Comparison of ENCODE assay signal across 9 mouse cellular contexts in the genomic region with DNA sequence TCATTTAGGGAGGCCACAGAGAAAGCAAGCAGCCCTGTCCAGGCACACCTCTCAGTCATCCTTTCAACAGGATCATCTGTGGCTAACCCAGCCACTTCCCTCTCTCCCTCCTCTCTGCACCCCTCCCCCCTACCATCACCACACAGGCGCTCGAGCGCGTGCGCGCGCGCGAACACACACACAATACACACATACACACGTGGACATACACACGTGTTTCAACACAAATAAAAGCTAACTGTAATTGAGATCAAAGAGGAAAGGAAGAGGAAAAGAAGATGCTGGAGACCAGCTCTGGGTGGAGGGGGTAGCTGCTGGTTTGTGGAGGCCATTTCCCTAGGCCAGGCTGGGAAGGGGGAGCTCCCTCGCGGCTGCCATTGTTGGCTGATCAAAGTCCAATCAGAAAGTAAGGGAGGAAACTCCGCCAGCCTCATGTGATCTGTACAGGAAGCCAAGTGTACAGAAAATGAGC.
DNase-seq lines count a peak whose midpoint lies in the region; ATAC-seq and TF ChIP-seq lines count a peak whose summit lies in the region.
"Had no signal": no experiment of that assay in that cellular context is flagged by ENCODE, and none has a peak within 500 bp of the region (broad histone marks: within the 10 kb centered on the region; RNA-seq: fewer than 3 reads in every experiment).

No protein-coding gene starts in this region.

- H3K27ac ChIP-seq in hindbrain, embryonic 11.5 days (ENCODE audit: low read depth, low read length) = peak overlapping the region; percentile 84
- peak overlapping the region; percentile 22; the same call in 1 of the 2 replicates for H3K27ac ChIP-seq in limb, embryonic 13.5 days
- peak overlapping the region; percentile 67 for H3K27ac ChIP-seq in neural tube, embryonic 14.5 days (ENCODE audit: low read depth, low read length)

- peaks cover 8% of the 10 kb centered on the region for H3K4me1 ChIP-seq in lung, adult 2 months (ENCODE audit: control insufficient read depth, insufficient read depth, low read length)
- peaks cover 23% of the 10 kb centered on the region for H3K4me1 ChIP-seq in hindbrain, embryonic 11.5 days (replicated peaks; ENCODE audit: control insufficient read depth, insufficient read depth, low read length)
- peaks cover 57% of the 10 kb centered on the region for H3K4me1 ChIP-seq in limb, embryonic 13.5 days
- peaks cover 54% of the 10 kb centered on the region for H3K4me1 ChIP-seq in neural tube, embryonic 14.5 days (ENCODE audit: control insufficient read depth, insufficient read depth, low read length)

- H3K36me3 ChIP-seq in hindbrain, embryonic 11.5 days (ENCODE audit: control insufficient read depth, insufficient read depth, low read length) = no peaks in the 10 kb centered on the region
- no peaks in the 10 kb centered on the region; the same call in 1 of the 2 replicates for H3K36me3 ChIP-seq in limb, embryonic 13.5 days
- no peaks in the 10 kb centered on the region for H3K36me3 ChIP-seq in neural tube, embryonic 14.5 days (ENCODE audit: control insufficient read depth, insufficient read depth, low read length)

- peak overlapping the region; percentile 35 for H3K4me2 ChIP-seq in hindbrain, embryonic 11.5 days (replicated peaks; ENCODE audit: low read depth, low read length)
- H3K4me2 ChIP-seq in limb, embryonic 13.5 days (replicated peaks) = peak overlapping the region; percentile 37
- peak overlapping the region; percentile 49 for H3K4me2 ChIP-seq in neural tube, embryonic 14.5 days (ENCODE audit: low read depth, low read length)

- TF ChIP-seq CTCF in lung, adult 2 months (IDR thresholded peaks at IDR 0.05; ENCODE audit: insufficient read depth, low read length) = no peak

- no peaks in the 10 kb centered on the region for H3K27me3 ChIP-seq in hindbrain, embryonic 11.5 days (ENCODE audit: control insufficient read depth, insufficient read depth, low read length)
- H3K27me3 ChIP-seq in limb, embryonic 13.5 days = peaks cover 21% of the 10 kb centered on the region
- no peaks in the 10 kb centered on the region for H3K27me3 ChIP-seq in neural tube, embryonic 14.5 days (ENCODE audit: control insufficient read depth, insufficient read depth, low read length)
- H3K27me3 ChIP-seq: Patski had no signal

- H3K9ac ChIP-seq in hindbrain, embryonic 11.5 days (ENCODE audit: low read depth, low read length) = peak overlapping the region; percentile 3
- H3K9ac ChIP-seq in limb, embryonic 13.5 days = no peak overlapping the region
- H3K9ac ChIP-seq in neural tube, embryonic 14.5 days (replicated peaks; ENCODE audit: low read depth, low read length) = no peak overlapping the region

- DNase-seq in lung, adult 2 months = no peak
- no peak for DNase-seq in lung, adult 18-20 months
- DNase-seq in hindbrain, embryonic 11.5 days (ENCODE audit: low spot score) = peak; percentile 78
- DNase-seq in adrenal gland, postnatal 4 days (ENCODE audit: low spot score in 2 of 2) = no peak
- no peak for DNase-seq in layer of hippocampus, postnatal 25 days (ENCODE audit: extremely low spot score in 1 of 2, low spot score in 1 of 2)
- DNase-seq in testis, postnatal 10 days (ENCODE audit: low spot score) = no peak

- no peaks in the 10 kb centered on the region for H3K9me3 ChIP-seq in hindbrain, embryonic 11.5 days (ENCODE audit: control insufficient read depth, low read length)
- H3K9me3 ChIP-seq in limb, embryonic 13.5 days = no peaks in the 10 kb centered on the region
- H3K9me3 ChIP-seq in neural tube, embryonic 14.5 days (ENCODE audit: control insufficient read depth, low read length) = no peaks in the 10 kb centered on the region

- TF ChIP-seq POLR2A in lung, adult 2 months (IDR thresholded peaks at IDR 0.05; ENCODE audit: borderline replicate concordance, extremely low read depth, low read depth, low read length) = no peak

- peak; percentile 64 for ATAC-seq in hindbrain, embryonic 11.5 days (ENCODE audit: low FRiP score)
- ATAC-seq in limb, embryonic 13.5 days (ENCODE audit: low FRiP score, low read depth) = no peak
- ATAC-seq in neural tube, embryonic 14.5 days (ENCODE audit: low read depth) = peak; percentile 38; the same call in 1 of the 2 replicates
- ATAC-seq: Patski had no signal

- H3K4me3 ChIP-seq in lung, adult 2 months (replicated peaks; ENCODE audit: extremely low read depth, low read depth, low read length) = peak overlapping the region; percentile 48
- peak overlapping the region; percentile 3; the same call in 1 of the 2 replicates for H3K4me3 ChIP-seq in hindbrain, embryonic 11.5 days (ENCODE audit: low read depth, low read length)
- H3K4me3 ChIP-seq in limb, embryonic 13.5 days = peak overlapping the region; percentile 10; the same call in 1 of the 2 replicates
- H3K4me3 ChIP-seq in neural tube, embryonic 14.5 days (ENCODE audit: low read depth, low read length) = peak overlapping the region; percentile 15; the same call in 1 of the 2 replicates

- 32% methylated on average over 14 of the region's 14 CpGs for WGBS in lung, adult 2 months
- WGBS in hindbrain, embryonic 11.5 days = 4% methylated on average over 14 of the region's 14 CpGs
- WGBS in limb, embryonic 13.5 days = 13% methylated on average over 14 of the region's 14 CpGs
- WGBS in neural tube, embryonic 14.5 days = 1% methylated on average over 14 of the region's 14 CpGs

Comparison
In these comparisons a context has a peak if more than half of its experiments do, and no peak if none do; other contexts are left out.
1. H3K27ac ChIP-seq: peak in every context shown above with its lines; median percentile 84 in hindbrain, embryonic 11.5 days; 67 in neural tube, embryonic 14.5 days; 22 in limb, embryonic 13.5 days.